Mouse (Mus musculus) leukemia stem cell, adult 10-12 weeks (primary cell): ENCODE results near the gene Fstl5. TPM values are rescaled to one million over a fixed set of nuclear protein-coding genes. Genes with fewer than 3 reads are reported as not detected.

Experiments
- polyA plus RNA-seq: library from polyadenylated mRNA; stranded (reverse); fragments of >175 nt; gene quantifications from 2 replicates; pipeline ENCODE4 v1.2.3, GENCODE M21; 2012; ENCODE audit warnings: low replicate concordance

The Fstl5 gene
- not detected in 2 replicates for polyA plus RNA-seq

DNA sequence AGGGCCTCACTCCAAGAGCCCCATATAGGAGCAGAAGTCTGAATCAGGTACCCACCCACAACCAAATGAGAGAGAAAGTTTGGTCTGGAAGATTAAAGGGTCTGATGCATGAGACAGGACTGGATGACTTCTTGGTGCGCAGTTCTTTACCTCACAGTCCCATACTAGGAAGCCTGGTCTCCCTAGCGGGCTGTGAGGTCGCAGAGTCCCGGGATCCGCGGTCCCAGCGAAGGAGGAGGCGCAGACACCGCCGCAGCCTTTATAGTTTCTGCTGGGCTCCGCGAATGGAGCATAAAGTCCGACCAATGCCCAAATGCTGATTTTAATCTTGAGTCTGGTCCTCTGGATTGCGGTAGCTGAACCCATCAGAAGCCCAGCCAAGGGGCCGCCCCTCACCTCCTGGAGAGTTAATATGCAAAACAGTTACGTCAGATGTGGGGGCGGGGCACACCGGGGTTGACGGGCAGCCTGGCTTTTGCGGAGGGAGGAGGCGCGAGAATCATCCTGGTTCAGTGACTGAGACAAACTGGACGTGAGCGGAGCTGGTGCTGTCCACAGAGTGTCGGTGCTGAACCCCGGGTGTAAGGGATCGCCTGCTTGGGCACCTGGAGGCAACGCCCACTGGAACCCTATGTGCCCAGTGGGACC is at the start of gene Fstl5:
Gene Fstl5 (plus strand): TSS at position 211 of the 648 bp plus-strand sequence.

Other genes with a start within 250 kb of the Fstl5 start
- gene Golim4, start 117.3 kb upstream of the Fstl5 start, polyA plus RNA-seq = 67.5 and 78.7 TPM in 2 replicates